8 mouse cellular contexts compared by ENCODE assay signal in the genomic region with DNA sequence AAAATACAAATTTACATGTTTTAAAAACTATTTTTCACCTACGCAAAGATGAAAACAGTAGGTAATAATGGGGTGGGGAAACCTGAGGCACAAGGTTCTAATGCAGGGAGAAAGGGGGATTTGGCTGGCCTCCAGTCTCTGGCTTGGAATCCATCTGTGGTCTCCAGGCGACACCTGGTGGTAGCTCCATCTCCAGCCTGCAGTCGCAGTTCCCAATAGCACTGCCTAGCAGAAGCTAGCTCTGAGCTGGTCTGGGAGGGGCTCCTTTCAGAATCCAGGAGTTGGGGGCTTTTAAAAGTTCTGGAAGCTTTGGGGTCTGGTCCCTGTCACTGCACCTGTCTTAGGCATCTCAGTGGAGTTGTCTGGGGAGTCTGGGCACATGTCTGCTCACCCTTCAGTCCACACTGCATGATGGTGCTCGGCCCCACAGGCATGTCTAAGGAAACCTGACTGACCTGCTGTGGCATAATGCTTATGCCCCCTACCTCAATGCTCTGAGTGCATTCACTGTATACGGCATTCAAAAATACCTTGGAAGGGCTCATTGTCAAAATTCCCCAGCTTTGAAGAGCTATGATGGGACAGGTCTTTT. TPM values are rescaled to one million over a fixed set of nuclear protein-coding genes. Genes with fewer than 3 reads are reported as not detected.
DNase-seq lines count a peak whose midpoint lies in the region; ATAC-seq and TF ChIP-seq lines count a peak whose summit lies in the region.
"Had no signal": no experiment of that assay in that cellular context is flagged by ENCODE, and none has a peak within 500 bp of the region (broad histone marks: within the 10 kb centered on the region; RNA-seq: fewer than 3 reads in every experiment).

No protein-coding gene starts in this region.

- no peak overlapping the region for H3K4me2 ChIP-seq in hindbrain, embryonic 13.5 days
- no peak overlapping the region for H3K4me2 ChIP-seq in midbrain, embryonic 14.5 days (ENCODE audit: low read length)
- H3K4me2 ChIP-seq: heart, embryonic 15.5 days had no signal

- peaks cover 4% of the 10 kb centered on the region; the same call in 1 of the 2 replicates for H3K27me3 ChIP-seq in E14TG2a.4 (ENCODE audit: insufficient read depth, low read length)
- H3K27me3 ChIP-seq in hindbrain, embryonic 13.5 days, result 0 out of 2 replicates have a peak, but pooled peaks cover 8% of the 10 kb centered on the region
- H3K27me3 ChIP-seq in midbrain, embryonic 14.5 days (ENCODE audit: control insufficient read depth, insufficient read depth, low read length), result no peaks in the 10 kb centered on the region

- 44% methylated on average over 5 of the region's 5 CpGs for WGBS in hindbrain, embryonic 13.5 days
- WGBS in midbrain, embryonic 14.5 days, result 46% methylated on average over 5 of the region's 5 CpGs

- H3K4me3 ChIP-seq in E14TG2a.4 (replicated peaks; ENCODE audit: low read length), result no peak overlapping the region
- H3K4me3 ChIP-seq in embryonic fibroblast, embryonic 13.5 days (ENCODE audit: insufficient read depth, low read length), result no peak overlapping the region
- no peak overlapping the region for H3K4me3 ChIP-seq in hindbrain, embryonic 13.5 days
- H3K4me3 ChIP-seq in midbrain, embryonic 14.5 days (replicated peaks; ENCODE audit: low read depth, low read length), result no peak overlapping the region
- H3K4me3 ChIP-seq: heart, embryonic 15.5 days had no signal

- peak; percentile 23 for DNase-seq in adrenal gland, adult 8-10 months
- DNase-seq in left cerebral cortex, postnatal 36 days (ENCODE audit: low spot score in 2 of 2), result peak; percentile 48 to 70
- DNase-seq in midbrain, embryonic 14.5 days, result peak; percentile 90
- DNase-seq in spleen, adult 18-20 months, result peak; percentile 44 to 68

- intact Hi-C loops in left cerebral cortex, postnatal 36 days (cut with DNase I), result loop anchor here (1.0 to 5.0 kb wide), 3 partner anchors 376 to 1340 kb away; no protein-coding TSS in a partner anchor

- H3K27ac ChIP-seq in embryonic fibroblast, embryonic 13.5 days (ENCODE audit: insufficient read depth, low read length), result no peak overlapping the region
- no peak overlapping the region for H3K27ac ChIP-seq in hindbrain, embryonic 13.5 days
- no peak overlapping the region for H3K27ac ChIP-seq in midbrain, embryonic 14.5 days (replicated peaks; ENCODE audit: low read depth, low read length)
- H3K27ac ChIP-seq: heart, embryonic 15.5 days had no signal

- TF ChIP-seq CTCF in E14TG2a.4 (conservative IDR thresholded peaks at IDR 0.05; ENCODE audit: low read length), result peak; percentile 62
- TF ChIP-seq CTCF in embryonic fibroblast, embryonic 13.5 days (IDR thresholded peaks at IDR 0.05; ENCODE audit: borderline replicate concordance, insufficient read depth, low read length), result peak; percentile 94

- no peak for TF ChIP-seq POLR2A in embryonic fibroblast, embryonic 13.5 days (IDR thresholded peaks at IDR 0.05; ENCODE audit: low read depth, low read length)

- H3K9me3 ChIP-seq in E14TG2a.4 (ENCODE audit: low read length), result peaks cover 10% of the 10 kb centered on the region
- no peaks in the 10 kb centered on the region for H3K9me3 ChIP-seq in hindbrain, embryonic 13.5 days
- H3K9me3 ChIP-seq in midbrain, embryonic 14.5 days (ENCODE audit: control insufficient read depth, low read length), result no peaks in the 10 kb centered on the region
- H3K9me3 ChIP-seq: heart, embryonic 15.5 days had no signal

- peaks cover 26% of the 10 kb centered on the region for H3K4me1 ChIP-seq in E14TG2a.4 (replicated peaks; ENCODE audit: low read depth, low read length)
- no peaks in the 10 kb centered on the region for H3K4me1 ChIP-seq in embryonic fibroblast, embryonic 13.5 days (ENCODE audit: control insufficient read depth, insufficient read depth, low read length)
- peaks cover 4% of the 10 kb centered on the region for H3K4me1 ChIP-seq in hindbrain, embryonic 13.5 days (replicated peaks)
- H3K4me1 ChIP-seq in midbrain, embryonic 14.5 days (ENCODE audit: control insufficient read depth, insufficient read depth, low read length), result no peaks in the 10 kb centered on the region
- H3K4me1 ChIP-seq: heart, embryonic 15.5 days had no signal

- ATAC-seq in hindbrain, embryonic 13.5 days (ENCODE audit: low FRiP score), result peak; percentile 32; the same call in 1 of the 2 replicates
- peak; percentile 59; the same call in 1 of the 2 replicates for ATAC-seq in midbrain, embryonic 14.5 days (ENCODE audit: low FRiP score, low TSS enrichment)

- H3K36me3 ChIP-seq in E14TG2a.4 (ENCODE audit: insufficient read depth, low read length), result no peaks in the 10 kb centered on the region
- no peaks in the 10 kb centered on the region for H3K36me3 ChIP-seq in hindbrain, embryonic 13.5 days
- H3K36me3 ChIP-seq in midbrain, embryonic 14.5 days (ENCODE audit: control insufficient read depth, insufficient read depth, low read length), result no peaks in the 10 kb centered on the region
- H3K36me3 ChIP-seq: heart, embryonic 15.5 days had no signal

- no peak overlapping the region for H3K9ac ChIP-seq in hindbrain, embryonic 13.5 days
- H3K9ac ChIP-seq in midbrain, embryonic 14.5 days (replicated peaks; ENCODE audit: low read length), result no peak overlapping the region
- H3K9ac ChIP-seq: heart, embryonic 15.5 days had no signal

RNA-seq across cellular contexts. Expression of gene Ankrd60, which starts 16.2 kb away (rescaled TPM):
- not detected for total RNA-seq in adrenal gland, adult 8-10 months (2022)
- not detected in 2 replicates for polyA plus RNA-seq in embryonic fibroblast, embryonic 13.5 days (2011; ENCODE audit: insufficient read length, low read depth, missing spikeins)
- polyA plus RNA-seq in hindbrain, embryonic 13.5 days (2015; fragmentation: Nextera tagmentation; extraction: Ambion mirVana), result not detected in 2 replicates
- total RNA-seq in left cerebral cortex, postnatal 36 days (2021), result not detected
- not detected in 2 replicates for polyA plus RNA-seq in midbrain, embryonic 14.5 days (2014; fragmentation: Nextera tagmentation; extraction: Ambion mirVana)
- polyA plus RNA-seq: heart, embryonic 15.5 days had no signal

RNA-seq across cellular contexts. Expression of gene 1700021F07Rik, which starts 39.6 kb away (rescaled TPM):
- total RNA-seq in adrenal gland, adult 8-10 months (2022), result not detected
- not detected in 2 replicates for polyA plus RNA-seq in embryonic fibroblast, embryonic 13.5 days (2011; ENCODE audit: insufficient read length, low read depth, missing spikeins)
- polyA plus RNA-seq in hindbrain, embryonic 13.5 days (2015; fragmentation: Nextera tagmentation; extraction: Ambion mirVana), result not detected in 2 replicates
- total RNA-seq in left cerebral cortex, postnatal 36 days (2021), result not detected
- not detected in 2 replicates for polyA plus RNA-seq in midbrain, embryonic 14.5 days (2014; fragmentation: Nextera tagmentation; extraction: Ambion mirVana)
- polyA plus RNA-seq: heart, embryonic 15.5 days had no signal

Comparison
In these comparisons a context has a peak if more than half of its experiments do, and no peak if none do; other contexts are left out.
1. DNase-seq: peak in every context shown above with its lines; median percentile 90 in midbrain, embryonic 14.5 days; 59 in left cerebral cortex, postnatal 36 days; 56 in spleen, adult 18-20 months; 23 in adrenal gland, adult 8-10 months.